Mouse (Mus musculus) kidney, embryonic 16.5 days (tissue): ENCODE results near the gene Gusb. TPM values are rescaled to one million over a fixed set of nuclear protein-coding genes. Genes with fewer than 3 reads are reported as not detected.

Source experiments
- polyA plus RNA-seq: library from polyadenylated mRNA; unstranded; fragments of >200 nt; fragmentation: Nextera tagmentation; extraction: Ambion mirVana; gene quantifications from 2 replicates; pipeline ENCODE4 v1.2.1, GENCODE M21; 2015

Gene Gusb
- polyA plus RNA-seq, 1 experiment from 2014 or later = 55.0 TPM

Other genes with a start within 250 kb of the Gusb start
- 60.9 and 61.0 TPM in 2 replicates for gene Psph, start 215.6 kb downstream of the Gusb start, polyA plus RNA-seq
- 54.0 and 59.2 TPM in 2 replicates for gene Sumf2, start 156.1 kb downstream of the Gusb start, polyA plus RNA-seq
- gene Chchd2, start 115.6 kb downstream of the Gusb start, polyA plus RNA-seq = 1,059 and 1,110 TPM in 2 replicates
- gene Zbed5, start 107.3 kb downstream of the Gusb start, polyA plus RNA-seq = 6.5 and 7.8 TPM in 2 replicates
- gene Phkg1, start 104.5 kb downstream of the Gusb start, polyA plus RNA-seq = 0.21 and 0.28 TPM in 2 replicates
- 4.4 and 4.9 TPM in 2 replicates for gene Nupr1l, start 94.5 kb downstream of the Gusb start, polyA plus RNA-seq
- 20.4 and 22.3 TPM in 2 replicates for gene Vkorc1l1, start 61.1 kb downstream of the Gusb start, polyA plus RNA-seq
- 59.2 and 73.9 TPM in 2 replicates for gene Asl, start 26.2 kb upstream of the Gusb start, polyA plus RNA-seq
- gene Crcp, start 26.2 kb upstream of the Gusb start, polyA plus RNA-seq = 43.7 and 46.2 TPM in 2 replicates
- 67.7 and 70.1 TPM in 2 replicates for gene Tpst1, start 70.3 kb upstream of the Gusb start, polyA plus RNA-seq
- 5.9 and 6.3 TPM in 2 replicates for gene Kctd7, start 141.8 kb upstream of the Gusb start, polyA plus RNA-seq
- 32.6 and 33.2 TPM in 2 replicates for gene Rabgef1, start 168.7 kb upstream of the Gusb start, polyA plus RNA-seq
- 33.4 and 35.1 TPM in 2 replicates for gene Tmem248, start 214.0 kb upstream of the Gusb start, polyA plus RNA-seq